Mouse (Mus musculus) sigmoid colon, adult 10 weeks (tissue): ENCODE data around the gene Relch. TPM values are rescaled to one million over a fixed set of nuclear protein-coding genes. Genes with fewer than 3 reads are reported as not detected.

Source experiments
- polyA plus RNA-seq: library from polyadenylated mRNA; stranded (reverse); fragments of 350-450 nt; fragmentation: Illumina TruSeq; extraction: RNeasy Lipid Tissue Mini Kit (QIAGEN cat#74804); gene quantifications from one replicate; pipeline ENCODE4 v1.2.3, GENCODE M21; 2014; ENCODE audit warnings: low read depth, low replicate concordance

Relch gene
- polyA plus RNA-seq = 206 TPM

DNA sequence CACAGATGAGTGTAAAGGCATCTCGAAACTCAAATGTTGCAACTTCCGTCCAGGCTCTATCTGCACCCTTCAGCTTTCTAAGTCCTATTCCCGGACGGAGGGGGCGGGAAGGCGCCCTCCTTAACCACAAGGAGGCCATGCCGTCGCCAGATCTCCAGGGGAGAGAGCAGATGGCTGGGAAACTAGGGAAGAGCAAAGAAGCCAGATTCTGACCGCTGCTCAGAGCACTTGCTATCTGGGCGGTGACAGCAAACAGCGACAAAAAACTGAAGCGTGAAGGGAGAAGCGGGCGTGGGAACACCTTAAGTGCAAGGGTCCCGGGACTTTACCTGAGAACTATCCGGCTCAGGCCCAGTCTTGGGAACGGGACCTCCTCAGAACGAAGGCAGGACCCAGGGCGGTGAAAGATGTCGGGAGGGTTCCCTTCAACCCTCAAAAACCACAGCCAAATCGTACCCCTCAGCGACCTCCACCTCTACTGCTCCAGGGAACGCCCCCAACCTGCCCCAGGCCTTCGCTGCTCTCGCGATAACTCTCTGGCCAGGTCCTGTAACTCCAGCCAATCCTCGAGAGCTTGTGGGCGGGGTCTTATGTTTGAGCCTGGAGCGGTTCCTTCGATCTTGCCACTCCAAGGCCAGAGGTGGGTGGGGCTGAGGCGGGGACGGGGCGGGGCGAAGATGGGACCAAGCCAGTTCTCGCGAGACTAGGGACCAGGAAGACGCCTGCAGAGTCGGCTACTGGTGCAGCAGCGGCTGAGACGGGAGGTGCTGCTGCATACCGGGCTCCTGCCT is at the start of gene Relch, which contains the start of gene Pign:
Gene Relch, plus strand, starts transcription at position 691 of the 791 bp plus-strand sequence.
Gene Pign, minus strand, starts transcription at position 507 of the 791 bp plus-strand sequence.

DNA sequence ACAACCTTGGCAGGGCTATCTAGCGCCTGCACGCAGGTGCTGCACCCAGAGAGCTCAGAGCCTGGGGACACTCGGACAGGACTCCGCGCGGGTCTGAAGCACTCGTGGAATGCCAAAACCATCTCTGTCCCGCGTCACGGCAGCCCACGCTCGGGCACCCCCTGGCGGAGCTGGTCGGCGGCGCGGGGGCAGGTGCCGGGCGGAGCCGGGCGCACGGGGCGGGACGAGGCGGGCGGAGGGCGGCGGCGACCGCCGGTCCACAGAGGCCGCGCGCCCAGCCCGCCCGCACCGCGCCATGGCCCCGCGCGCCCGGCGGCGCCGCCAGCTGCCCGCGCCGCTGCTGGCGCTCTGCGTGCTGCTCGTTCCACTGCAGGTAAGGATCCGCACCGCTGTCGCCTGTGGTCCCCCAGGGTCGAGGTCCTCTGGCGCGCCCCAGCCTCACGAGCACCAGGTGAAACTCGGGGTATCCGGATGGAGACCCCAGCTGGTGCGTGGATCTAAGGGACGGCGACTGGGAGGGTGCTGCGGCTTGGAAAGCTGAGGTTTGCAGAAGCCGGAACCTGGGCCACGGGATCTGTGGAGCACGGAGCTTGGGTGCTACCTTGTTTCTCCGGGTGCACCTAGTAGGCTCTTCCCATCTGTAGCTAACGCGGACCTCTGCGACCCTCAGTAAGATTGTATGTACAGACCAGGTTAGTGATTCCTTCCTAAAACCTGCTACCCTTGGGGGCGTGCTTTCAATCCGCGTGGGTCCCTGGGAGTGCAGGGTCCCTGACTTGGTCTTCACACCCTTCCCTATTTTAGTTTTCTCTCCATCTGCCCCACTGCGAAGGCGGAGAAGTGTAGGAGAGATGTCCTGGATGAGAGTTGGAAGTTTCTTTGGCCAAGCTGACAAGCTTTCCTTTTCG is 117.0 kb downstream of the Relch start, which contains the start of gene Tnfrsf11a:
Gene Tnfrsf11a, plus strand, starts transcription at position 262 of the 908 bp plus-strand sequence.

Other genes starting within 250 kb of the Relch start
- 48.2 TPM for gene Pign, start 184 bp upstream of the Relch start, polyA plus RNA-seq
- 131 TPM for gene Tnfrsf11a, start 116.9 kb downstream of the Relch start, polyA plus RNA-seq